Mouse (Mus musculus) E14TG2a.4 (cell line): Measurements from ENCODE around the gene Kcna6.

Source experiments
- CTCF ChIP-seq: conservative IDR thresholded peaks from 2 replicates; pipeline ENCODE4 v1.5.1; 2014; ENCODE audit warnings: low read length
- NANOG ChIP-seq: IDR thresholded peaks from 2 replicates; pipeline ENCODE4 v1.6.1; 2014; ENCODE audit warnings: borderline replicate concordance, low read length, mixed read lengths
- POU5F1 ChIP-seq: IDR thresholded peaks from 2 replicates; pipeline ENCODE4 v1.6.1; 2014; ENCODE audit warnings: low read length, borderline replicate concordance

GRCm38 (mm10) chr6:126735806-126736205, 4.7 kb downstream of the Kcna6 start:
- TF ChIP-seq CTCF: no peak
- TF ChIP-seq NANOG: no peak
- TF ChIP-seq POU5F1: no peak
